Mouse (Mus musculus): ENCODE results near the gene Msh2. TPM values are rescaled to one million over a fixed set of nuclear protein-coding genes. Genes with fewer than 3 reads are reported as not detected.

The Msh2 gene
- total RNA-seq, 2 experiments from 2014 or later = 15.8 to 16.2 TPM

- intact Hi-C loops (cut with DNase I) = no loop called here
- no peak for DNase-seq
These were observed 27.1 kb downstream of the Msh2 start for GRCm38 (mm10) chr17:87698996-87699765.

- DNase-seq = no peak
- intact Hi-C loops (cut with DNase I) = no loop called here
These were observed 28.0 kb downstream of the Msh2 start for GRCm38 (mm10) chr17:87700101-87700500.

- intact Hi-C loops (cut with DNase I) = no loop called here
- DNase-seq = no peak
These were observed 52.6 kb downstream of the Msh2 start for GRCm38 (mm10) chr17:87724727-87725126.

GRCm38 (mm10) chr17:87726489-87727356 is 54.6 kb downstream of the Msh2 start:
- DNase-seq = no peak
- intact Hi-C loops (cut with DNase I) = no loop called here

- intact Hi-C loops (cut with DNase I) = no loop called here
- no peak for DNase-seq
These were observed 59.8 kb downstream of the Msh2 start for GRCm38 (mm10) chr17:87731962-87732361.

- intact Hi-C loops (cut with DNase I) = no loop called here
- DNase-seq = no peak
These were observed 62.3 kb downstream of the Msh2 start for GRCm38 (mm10) chr17:87734471-87734870.

- DNase-seq = no peak
- intact Hi-C loops (cut with DNase I) = no loop called here
These were observed 65.0 kb downstream of the Msh2 start for GRCm38 (mm10) chr17:87737144-87737543.

- intact Hi-C loops (cut with DNase I) = no loop called here
- DNase-seq = no peak
These were observed 67.7 kb downstream of the Msh2 start for GRCm38 (mm10) chr17:87739835-87740234.

GRCm38 (mm10) chr17:87744985-87745925 is 73.1 kb downstream of the Msh2 start:
- intact Hi-C loops (cut with DNase I) = no loop called here
- peak in 1 of 2 experiments; percentile 5 for DNase-seq

GRCm38 (mm10) chr17:87745926-87746888 is 74.1 kb downstream of the Msh2 start:
- peak; percentile 22 to 39 for DNase-seq
- intact Hi-C loops (cut with DNase I) = no loop called here

GRCm38 (mm10) chr17:87760315-87760714 is 88.2 kb downstream of the Msh2 start:
- no peak for DNase-seq
- intact Hi-C loops (cut with DNase I) = no loop called here

GRCm38 (mm10) chr17:87763146-87763545 is 91.0 kb downstream of the Msh2 start:
- intact Hi-C loops (cut with DNase I) = no loop called here
- DNase-seq = no peak

GRCm38 (mm10) chr17:87765031-87765430 is 92.9 kb downstream of the Msh2 start:
- intact Hi-C loops (cut with DNase I) = no loop called here
- DNase-seq = no peak

- DNase-seq = no peak
- intact Hi-C loops (cut with DNase I) = no loop called here
These were observed 94.8 kb downstream of the Msh2 start for GRCm38 (mm10) chr17:87766888-87767287.

GRCm38 (mm10) chr17:87770766-87771165 is 98.6 kb downstream of the Msh2 start:
- DNase-seq = peak in 1 of 2 experiments; percentile 9
- intact Hi-C loops (cut with DNase I) = no loop called here

GRCm38 (mm10) chr17:87773175-87773574 is 101.0 kb downstream of the Msh2 start:
- intact Hi-C loops (cut with DNase I) = no loop called here
- no peak for DNase-seq

Measured in heart, postnatal 10 days (tissue).